Mouse (Mus musculus) megakaryocyte, adult 5-6 weeks (primary cell): ENCODE results near the gene Efcab11. TPM values are rescaled to one million over a fixed set of nuclear protein-coding genes. Genes with fewer than 3 reads are reported as not detected.

Experiments used
- ATAC-seq: 2 replicates; pipeline ENCODE4 v1.8.0; 2016; ENCODE audit warnings: mild to moderate bottlenecking, inconsistent platforms; ENCODE audit not compliant: poor library complexity, severe bottlenecking
- total RNA-seq, 2 experiments: library from RNA; stranded (forward) in 1 of 2; stranded (reverse) in 1 of 2; fragments of 153-499, 151-499 nt in 1 of 2; fragments of 221-1000, 200-1000 nt in 1 of 2; gene quantifications; 2 replicates each; pipeline versions ENCODE4 v1.2.3 to v1.2.4; 2015 to 2017

Efcab11 gene
- total RNA-seq, 2 experiments from 2014 or later = 7.0 to 17.3 TPM

DNA sequence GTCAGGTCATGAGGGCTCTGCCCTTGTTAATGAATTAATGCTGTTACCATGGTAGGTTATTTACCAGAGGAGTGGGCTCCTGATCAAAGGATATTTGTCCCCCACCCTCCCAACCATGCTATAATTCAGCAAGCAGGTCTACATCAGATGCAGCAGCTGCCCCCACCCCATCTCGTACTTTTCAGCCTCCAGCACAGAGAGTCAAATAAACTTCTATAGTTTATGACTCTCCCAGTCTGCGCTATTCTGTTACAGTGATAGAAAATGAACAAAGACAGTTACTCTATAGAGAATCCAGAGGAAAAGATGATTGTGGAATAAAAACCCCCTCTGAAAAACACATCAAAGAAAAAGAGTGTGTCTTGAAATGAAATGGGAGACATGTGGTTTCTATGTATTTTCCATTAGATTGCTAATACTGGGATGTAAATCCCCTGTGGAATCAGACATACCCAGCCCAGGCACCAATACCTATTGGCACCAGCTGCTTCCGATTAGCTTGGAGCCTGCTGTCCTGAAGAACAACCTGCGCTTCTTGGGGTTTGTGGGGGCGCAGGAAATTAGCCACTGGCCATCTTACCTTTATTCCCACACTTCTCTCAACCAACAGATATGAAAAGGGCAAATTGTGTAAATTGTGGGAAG, 184.7 kb downstream of the Efcab11 start:
- no peak for ATAC-seq

- no peak for ATAC-seq
These were observed 190.2 kb downstream of the Efcab11 start for GRCm38 (mm10) chr12:99694066-99694465.

DNA sequence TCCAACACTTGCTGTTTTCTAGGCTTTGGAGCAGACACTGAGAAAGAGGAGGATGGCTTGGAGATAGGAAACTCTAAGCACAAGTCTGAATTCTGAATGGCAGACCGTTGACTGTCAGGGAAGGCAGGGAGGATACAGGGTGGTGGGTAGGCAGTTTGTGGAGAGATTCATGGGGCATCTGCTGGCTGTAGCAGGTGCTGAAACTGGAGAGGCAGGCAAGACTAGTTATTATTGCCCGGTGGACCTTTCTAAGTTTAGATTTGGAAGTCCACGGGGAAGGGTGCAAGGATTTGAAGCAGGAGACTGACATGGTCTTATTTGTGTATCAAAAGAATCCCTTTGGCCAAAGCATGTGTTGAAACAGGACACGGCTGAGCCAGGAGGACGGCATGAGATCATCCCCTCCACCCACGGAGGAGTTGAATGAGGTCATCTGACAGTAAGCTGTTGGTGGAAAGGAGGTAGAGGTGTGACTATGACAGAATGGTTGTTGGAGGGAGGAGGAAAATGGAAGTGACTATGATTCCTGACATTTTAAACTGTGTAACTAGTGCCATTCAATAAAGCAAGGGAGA, 197.7 kb downstream of the Efcab11 start:
- ATAC-seq = no peak

DNA sequence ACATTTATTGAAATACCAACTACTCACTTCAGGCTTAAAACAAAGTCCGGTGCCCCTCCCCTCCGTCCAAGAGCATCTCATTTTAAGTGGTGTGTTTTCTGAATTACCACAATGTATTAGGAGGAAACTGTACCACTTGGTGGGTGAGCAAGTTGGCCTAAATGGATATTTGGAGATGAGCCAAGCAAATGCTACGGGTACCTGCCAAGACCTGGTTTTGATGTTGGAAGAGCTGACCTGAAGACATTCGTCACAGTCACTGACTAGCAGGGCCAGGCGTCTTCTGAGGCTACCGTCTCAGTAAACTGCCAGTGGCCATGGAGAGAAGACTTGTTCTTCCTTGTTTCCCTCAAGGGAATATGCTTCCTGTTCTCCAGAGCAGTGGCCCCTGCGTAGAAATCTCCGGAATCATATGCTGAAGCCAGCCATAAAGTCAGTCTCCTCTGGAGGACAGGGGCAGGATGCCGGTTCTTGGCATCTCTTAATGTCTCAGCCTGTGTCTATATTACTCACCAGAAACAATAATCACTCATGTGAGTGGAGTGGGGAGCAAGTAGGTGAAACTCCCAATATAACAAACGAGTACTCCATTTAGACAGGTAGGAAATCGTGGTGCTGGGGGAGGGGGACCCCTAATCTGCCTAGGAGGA, 198.7 kb downstream of the Efcab11 start:
- ATAC-seq = no peak

DNA sequence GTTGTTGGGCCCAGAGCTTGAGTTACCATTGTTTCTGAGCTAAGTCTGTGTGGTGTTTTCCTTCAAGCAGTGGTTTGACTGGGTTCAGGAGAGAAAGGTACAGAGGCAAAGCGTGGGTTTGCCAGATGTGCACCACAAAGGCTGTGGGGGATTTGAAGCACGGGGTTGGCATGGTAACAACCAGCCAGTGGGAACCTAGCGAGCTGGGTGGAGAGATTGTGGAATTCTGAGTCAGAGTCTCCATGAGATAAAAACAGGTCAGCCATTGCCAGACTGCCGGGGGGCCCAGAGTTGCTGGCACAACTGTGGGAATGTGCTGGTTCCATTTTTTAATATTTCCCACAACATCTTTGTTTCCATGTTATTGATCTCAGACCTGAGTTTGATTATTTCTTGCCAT, 202.6 kb downstream of the Efcab11 start:
- no peak for ATAC-seq

- ATAC-seq = no peak
These were observed 212.4 kb downstream of the Efcab11 start for GRCm38 (mm10) chr12:99671866-99672191.

DNA sequence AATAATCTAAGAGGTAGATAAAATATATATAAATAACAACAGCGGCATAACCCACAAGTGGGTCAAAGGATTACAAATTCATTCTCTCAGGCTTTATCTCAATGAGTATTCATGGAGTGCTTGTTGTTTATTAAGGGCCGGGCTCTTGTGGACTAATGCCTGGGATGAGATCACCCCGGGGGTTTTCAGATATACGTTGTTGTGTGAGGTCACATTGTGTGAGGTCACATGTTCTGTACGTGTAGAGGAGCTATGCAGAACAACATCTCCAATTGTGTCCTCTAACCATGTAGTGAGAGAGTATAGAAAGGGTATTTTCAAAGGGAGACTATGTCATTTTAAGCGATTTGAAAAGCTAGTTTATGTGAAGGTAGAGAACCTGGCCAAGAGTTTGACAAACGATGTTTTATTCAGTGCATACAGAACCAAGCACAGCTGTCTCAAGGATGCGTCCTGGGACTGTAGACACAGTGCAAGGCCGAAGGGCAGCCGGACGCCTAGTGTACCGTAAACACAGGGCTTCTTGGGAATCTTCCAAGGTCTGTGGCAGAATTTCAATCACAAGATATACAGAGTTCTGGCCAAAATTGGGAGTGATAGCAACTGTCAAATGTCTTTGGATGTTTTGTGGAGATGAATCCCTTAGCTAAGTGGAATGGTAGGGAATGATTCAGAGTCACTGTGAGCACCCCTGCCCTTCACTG, 212.9 kb downstream of the Efcab11 start:
- ATAC-seq = no peak

DNA sequence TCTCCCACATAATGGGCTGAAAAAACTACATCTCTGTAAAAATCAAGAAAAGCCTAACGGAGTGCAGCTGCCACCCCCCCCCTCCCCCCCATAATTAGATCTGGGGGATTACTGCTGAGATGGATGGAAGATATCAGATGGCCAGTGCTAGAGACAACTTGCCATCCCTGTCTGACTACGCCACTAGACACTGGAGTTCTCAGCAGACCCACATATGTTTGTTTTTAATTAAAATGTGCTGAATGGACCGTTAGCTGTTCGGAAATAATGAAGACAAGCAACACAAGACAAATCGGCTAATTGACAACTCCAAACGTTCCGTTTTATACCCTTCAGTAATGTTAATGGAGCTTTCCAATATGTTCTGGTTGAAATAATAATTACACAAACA, 213.5 kb downstream of the Efcab11 start:
- no peak for ATAC-seq

- ATAC-seq = no peak
These were observed 214.1 kb downstream of the Efcab11 start for GRCm38 (mm10) chr12:99669976-99670761.

GRCm38 (mm10) chr12:99654991-99655880, 229.0 kb downstream of the Efcab11 start:
- ATAC-seq = no peak

- no peak for ATAC-seq
These were observed 231.8 kb downstream of the Efcab11 start for GRCm38 (mm10) chr12:99652459-99652858.

DNA sequence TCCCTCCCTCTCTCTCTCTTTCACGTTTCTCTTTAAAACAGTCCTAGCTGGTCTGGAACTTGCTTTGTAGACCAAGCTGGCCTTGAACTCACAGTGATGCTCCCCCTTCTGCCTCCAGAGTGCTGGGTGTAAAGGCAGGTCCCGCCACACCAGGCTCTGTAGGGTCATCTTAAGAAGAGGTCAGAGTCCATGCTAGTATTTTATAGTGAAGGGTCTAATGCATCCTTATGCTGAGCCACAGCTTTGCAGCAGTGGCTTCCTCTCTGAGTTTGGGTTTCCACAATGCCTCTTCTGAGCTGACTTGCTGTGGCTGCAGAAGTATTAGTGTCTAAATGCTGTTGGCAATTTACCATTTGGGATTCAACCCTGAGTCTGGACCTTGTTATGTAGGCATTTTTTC, 234.5 kb downstream of the Efcab11 start:
- ATAC-seq = no peak

DNA sequence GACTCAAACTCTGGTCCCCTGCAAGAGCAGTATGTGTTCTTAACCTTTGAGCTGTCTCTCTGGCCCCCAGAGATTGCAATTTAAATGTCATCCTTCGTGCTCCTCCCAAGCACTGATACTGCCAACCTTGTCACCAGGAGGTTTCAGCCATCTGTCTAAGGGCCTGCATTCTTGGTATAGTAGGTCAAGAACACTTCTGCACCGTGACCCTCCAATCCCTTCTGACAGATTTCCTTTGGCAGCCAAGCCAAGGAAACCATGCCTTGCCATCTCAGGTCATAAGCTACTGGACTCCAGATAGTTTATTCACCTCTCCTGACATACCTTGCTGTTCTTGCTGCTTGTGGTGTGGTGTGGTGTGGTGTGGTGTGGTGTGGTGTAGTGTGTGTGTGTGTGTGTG, 235.5 kb downstream of the Efcab11 start:
- no peak for ATAC-seq

- ATAC-seq = peak; percentile 88
These were observed 237.5 kb downstream of the Efcab11 start for GRCm38 (mm10) chr12:99646556-99647354.

GRCm38 (mm10) chr12:99645418-99645817, 238.8 kb downstream of the Efcab11 start:
- no peak for ATAC-seq

- no peak for ATAC-seq
These were observed 239.3 kb downstream of the Efcab11 start for GRCm38 (mm10) chr12:99644966-99645365.
